Mouse (Mus musculus) urinary bladder, postnatal 25 days (tissue): ENCODE measurements around the gene Tenm4.

Experiments used
- DNase-seq: peaks from one replicate; pipeline ENCODE4 v3.0.0; 2022; ENCODE audit warnings: low spot score

Gene Tenm4

GRCm38 (mm10) chr7:96408161-96408889 lies 237.3 kb downstream of the Tenm4 start:
- DNase-seq: no peak

DNA sequence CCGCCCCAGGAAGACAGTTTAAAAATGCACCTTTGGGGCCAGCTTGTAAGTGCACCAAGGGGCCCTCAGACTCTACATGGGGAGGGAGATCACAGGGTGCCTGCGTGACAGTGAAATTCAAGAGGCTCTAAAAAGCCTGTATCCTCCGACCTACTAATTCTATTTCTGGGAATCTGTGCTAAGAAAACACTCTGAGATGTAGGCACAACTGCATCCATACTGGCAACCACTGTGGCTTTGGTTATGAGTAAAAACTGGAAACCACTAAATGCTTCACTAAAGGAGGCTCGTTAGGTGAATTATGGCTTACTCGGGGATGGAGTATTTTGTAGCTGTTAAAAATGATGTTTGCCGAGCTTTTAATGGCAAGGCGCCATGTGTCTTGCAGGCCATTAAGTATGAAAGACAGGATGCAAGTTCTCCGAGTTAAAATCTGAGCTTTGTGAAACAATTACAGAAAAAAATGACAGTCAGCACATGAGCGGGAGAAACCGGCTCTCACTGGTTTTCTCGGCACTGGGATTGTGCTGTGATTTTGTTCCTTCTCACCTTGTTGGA lies 238.4 kb downstream of the Tenm4 start:
- DNase-seq: no peak

DNA sequence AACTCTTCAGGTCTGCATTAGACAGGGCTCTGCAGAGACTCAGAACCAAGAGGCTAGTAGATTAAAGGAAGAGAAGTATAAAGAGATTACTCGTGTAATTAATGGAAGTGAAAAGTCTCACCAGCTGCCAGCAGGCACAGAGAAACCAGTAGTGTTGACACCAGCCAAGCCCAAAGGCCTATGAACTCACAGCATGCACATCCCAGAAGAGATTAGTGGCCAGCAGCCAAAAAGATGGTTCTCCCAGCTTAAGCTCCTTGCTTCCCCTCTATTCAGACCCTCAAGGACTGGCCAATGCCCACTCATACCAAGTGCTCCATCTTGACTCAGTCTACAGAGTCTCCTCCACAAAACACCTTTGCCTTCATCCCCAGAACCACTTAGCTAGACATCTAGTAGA lies 242.8 kb downstream of the Tenm4 start:
- no peak for DNase-seq

- no peak for DNase-seq
Observed at GRCm38 (mm10) chr7:96414290-96415055, 243.4 kb downstream of the Tenm4 start.

- peak; percentile 39 for DNase-seq
Observed at GRCm38 (mm10) chr7:96417251-96418004, 246.4 kb downstream of the Tenm4 start.

GRCm38 (mm10) chr7:96418146-96418545 lies 247.1 kb downstream of the Tenm4 start:
- no peak for DNase-seq

DNA sequence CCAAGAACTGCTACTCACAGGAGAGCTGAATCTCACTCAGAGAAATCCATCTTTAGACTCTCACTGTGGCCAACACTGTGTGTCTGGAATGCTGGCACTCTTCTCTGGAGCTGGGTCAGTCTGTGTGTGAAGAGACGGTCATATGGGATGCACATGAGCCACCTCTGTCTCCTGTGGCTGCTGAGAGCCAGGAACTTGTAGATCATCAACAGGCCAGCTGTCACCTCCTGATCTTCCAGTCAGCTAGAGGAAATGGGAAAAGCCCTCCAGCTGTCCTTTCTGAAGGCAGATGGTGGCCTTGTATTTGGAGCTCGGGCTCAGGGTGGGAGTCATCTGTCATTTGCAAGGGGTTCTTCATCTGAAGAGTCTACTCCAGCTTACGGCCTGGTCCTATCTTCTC lies 249.0 kb downstream of the Tenm4 start:
- no peak for DNase-seq

GRCm38 (mm10) chr7:96420926-96421605 lies 250.0 kb downstream of the Tenm4 start:
- no peak for DNase-seq

GRCm38 (mm10) chr7:96426954-96427353 lies 255.9 kb downstream of the Tenm4 start:
- DNase-seq: no peak

- DNase-seq: no peak
Observed at GRCm38 (mm10) chr7:96433307-96433706, 262.3 kb downstream of the Tenm4 start.

GRCm38 (mm10) chr7:96438392-96438791 lies 267.3 kb downstream of the Tenm4 start:
- no peak for DNase-seq

DNA sequence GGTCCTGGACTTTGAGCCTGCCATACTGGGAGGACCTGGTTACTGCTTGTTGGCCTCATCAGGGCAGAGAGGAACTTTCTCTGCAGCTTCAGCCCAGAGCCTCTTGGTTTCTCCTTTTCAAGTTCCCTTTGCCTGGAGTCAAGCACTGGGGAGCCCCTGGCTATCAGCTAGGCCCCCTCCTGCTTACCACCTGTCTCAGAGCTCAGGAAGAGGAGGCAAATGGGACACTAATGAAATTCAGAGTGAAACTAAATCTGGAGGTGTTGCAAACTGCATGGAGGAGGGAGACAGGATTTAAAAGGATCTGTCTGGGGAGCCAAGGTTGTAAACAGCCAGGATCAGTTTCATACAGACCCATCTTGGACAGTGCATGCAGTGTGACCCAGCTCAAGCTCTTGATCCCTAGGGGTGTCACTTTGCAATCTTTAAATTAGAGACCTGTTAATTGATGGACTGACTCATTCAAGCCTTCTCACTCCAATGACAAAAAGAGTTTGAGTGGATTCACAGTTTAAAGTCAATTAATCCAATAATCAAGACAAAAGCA lies 269.2 kb downstream of the Tenm4 start:
- no peak for DNase-seq

GRCm38 (mm10) chr7:96445771-96446170 lies 274.7 kb downstream of the Tenm4 start:
- no peak for DNase-seq

- DNase-seq: no peak
Observed at GRCm38 (mm10) chr7:96447806-96448397, 276.9 kb downstream of the Tenm4 start.

GRCm38 (mm10) chr7:96455957-96456356 lies 284.9 kb downstream of the Tenm4 start:
- DNase-seq: no peak

- DNase-seq: no peak
Observed at GRCm38 (mm10) chr7:96456618-96457017, 285.6 kb downstream of the Tenm4 start.

DNA sequence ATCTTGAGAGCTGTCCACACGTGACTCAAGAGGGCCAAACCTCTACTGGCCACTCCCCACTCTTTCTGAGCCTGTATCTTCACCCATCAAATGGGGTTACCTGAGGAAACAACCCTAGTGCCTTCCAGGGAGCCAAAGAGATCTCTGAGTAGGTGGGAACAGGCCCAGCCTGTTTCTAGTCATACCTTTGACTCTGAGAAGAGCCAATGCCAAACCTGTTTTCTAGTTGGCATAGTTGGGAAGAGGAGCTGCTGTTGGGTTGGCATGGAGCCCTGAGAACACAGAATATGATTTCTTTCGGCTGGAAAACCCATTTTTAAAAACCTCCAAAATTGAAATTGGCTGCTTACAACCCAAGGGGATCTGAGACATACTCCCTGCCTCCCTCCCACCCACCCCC lies 286.8 kb downstream of the Tenm4 start:
- DNase-seq: no peak

DNA sequence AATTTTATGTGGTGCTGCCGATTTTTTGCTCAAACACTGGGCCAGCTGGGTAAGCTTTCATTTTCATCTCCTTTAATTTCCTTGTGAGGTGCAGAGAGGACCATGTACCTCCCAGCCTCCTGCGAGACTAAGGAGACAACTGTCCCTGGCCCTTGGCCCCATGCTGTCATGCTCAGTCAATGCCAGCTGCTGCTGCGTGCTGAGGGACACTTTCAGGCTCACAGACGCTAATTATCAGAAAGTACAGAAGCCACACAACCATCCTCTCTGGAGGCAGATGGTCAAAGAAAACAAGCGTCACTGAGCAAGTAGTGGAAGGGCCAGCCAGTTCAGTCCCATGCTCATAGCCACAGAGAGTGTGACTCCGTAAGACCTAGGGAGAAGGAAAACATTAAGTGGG lies 287.9 kb downstream of the Tenm4 start:
- DNase-seq: no peak

DNA sequence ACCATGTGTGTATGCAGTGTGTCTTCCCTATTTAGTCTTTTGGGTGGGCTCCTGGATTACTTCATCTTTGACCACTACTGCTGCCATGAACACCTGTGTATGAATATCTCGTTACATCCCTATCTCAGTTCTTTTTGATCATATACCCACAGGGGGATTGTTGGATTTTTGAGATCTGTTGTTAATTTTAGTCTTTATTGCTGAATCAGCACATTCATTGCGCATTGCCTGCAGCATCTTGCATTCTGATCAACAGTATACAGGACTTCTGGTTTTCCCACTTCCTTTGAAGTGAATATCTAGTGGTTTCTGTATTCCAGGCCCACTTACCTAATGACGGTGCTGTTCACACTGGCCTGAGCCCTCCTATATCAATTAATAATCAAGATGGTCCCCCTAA lies 295.7 kb downstream of the Tenm4 start:
- no peak for DNase-seq

GRCm38 (mm10) chr7:96470821-96471220 lies 299.8 kb downstream of the Tenm4 start:
- no peak for DNase-seq

GRCm38 (mm10) chr7:96474560-96475089 lies 303.6 kb downstream of the Tenm4 start:
- no peak for DNase-seq
